Mouse (Mus musculus): Measurements from ENCODE around the gene Mxi1. TPM values are rescaled to one million over a fixed set of nuclear protein-coding genes. Genes with fewer than 3 reads are reported as not detected.

Mxi1 gene
- total RNA-seq, 1 experiment = 20.1 TPM

DNA sequence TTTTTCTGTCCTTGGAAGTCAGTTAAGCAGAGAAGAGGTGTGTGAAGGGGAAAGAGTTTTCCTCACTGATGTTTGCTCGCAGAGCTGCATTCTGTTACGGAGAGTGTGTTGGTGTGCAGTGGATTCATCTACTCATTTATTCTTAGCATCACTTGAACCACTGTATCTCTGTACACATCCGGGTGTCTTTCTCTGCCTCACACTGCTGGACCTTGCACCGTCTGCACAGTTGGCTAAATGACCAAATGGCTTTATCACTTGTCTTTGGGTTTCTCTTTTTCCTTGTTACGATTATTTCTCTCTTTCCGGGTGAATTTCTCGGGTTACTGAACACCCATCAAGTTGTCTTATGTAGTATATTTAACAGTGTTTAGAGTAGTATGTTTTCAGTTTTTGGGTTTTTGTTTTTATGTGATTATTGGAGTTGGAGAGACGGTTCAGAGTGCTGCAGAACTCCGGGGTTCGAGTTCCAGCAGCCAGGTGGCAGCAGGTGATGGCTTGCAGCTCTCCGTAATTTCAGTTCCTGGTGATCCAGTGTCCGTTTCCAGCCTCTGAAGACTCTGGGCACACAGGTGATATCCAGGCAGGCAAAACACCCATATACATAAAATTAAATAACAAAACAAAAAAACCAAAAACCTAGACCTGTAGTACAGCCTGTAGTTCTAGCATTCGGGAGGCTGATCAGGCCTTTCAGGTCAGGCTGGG is 33.0 kb downstream of the Mxi1 start:
- peaks cover 6% of the 10 kb centered on the region; the same call in 1 of the 2 replicates for H3K36me3 ChIP-seq (ENCODE audit: control insufficient read depth, insufficient read depth, low read length, poor library complexity, severe bottlenecking)
- H3K27ac ChIP-seq (ENCODE audit: insufficient read depth, low read depth, low read length, poor library complexity, severe bottlenecking) = no peak overlapping the region
- no peak overlapping the region for H3K4me3 ChIP-seq (ENCODE audit: insufficient read depth in 1 of 2, low read depth in 1 of 2, low read length in 2 of 2, poor library complexity in 1 of 2, severe bottlenecking in 1 of 2)
- no peak overlapping the region for H3K9ac ChIP-seq (ENCODE audit: insufficient read depth, low read depth, low read length, poor library complexity, severe bottlenecking)
- H3K4me1 ChIP-seq (ENCODE audit: control insufficient read depth in 2 of 2, insufficient read depth in 2 of 2, low read length in 2 of 2, poor library complexity in 1 of 2) = no peaks in the 10 kb centered on the region
- in situ Hi-C loops (cut with MboI; ENCODE audit: low sequenced_read_pairs in 2 of 2, unreplicated experiment in 2 of 2) = no loop called here
- DNase-seq (ENCODE audit: low read depth, low spot score) = no peak
- no peaks in the 10 kb centered on the region for H3K9me3 ChIP-seq (ENCODE audit: control insufficient read depth, insufficient read depth, low read depth, low read length)
- TF ChIP-seq MAFK (IDR thresholded peaks at IDR 0.05; ENCODE audit: insufficient read depth, low read depth, low read length) = no peak
- no peak for TF ChIP-seq ZC3H11A (IDR thresholded peaks at IDR 0.05; ENCODE audit: borderline replicate concordance, low read depth, low read length)
- no peak for TF ChIP-seq HCFC1 (IDR thresholded peaks at IDR 0.05; ENCODE audit: borderline replicate concordance, insufficient read depth, low read length)
- TF ChIP-seq CHD2 (IDR thresholded peaks at IDR 0.05; ENCODE audit: low read depth, low read length) = no peak
- no peak for TF ChIP-seq ZNF384 (IDR thresholded peaks at IDR 0.05; ENCODE audit: low read depth, low read length)

DNA sequence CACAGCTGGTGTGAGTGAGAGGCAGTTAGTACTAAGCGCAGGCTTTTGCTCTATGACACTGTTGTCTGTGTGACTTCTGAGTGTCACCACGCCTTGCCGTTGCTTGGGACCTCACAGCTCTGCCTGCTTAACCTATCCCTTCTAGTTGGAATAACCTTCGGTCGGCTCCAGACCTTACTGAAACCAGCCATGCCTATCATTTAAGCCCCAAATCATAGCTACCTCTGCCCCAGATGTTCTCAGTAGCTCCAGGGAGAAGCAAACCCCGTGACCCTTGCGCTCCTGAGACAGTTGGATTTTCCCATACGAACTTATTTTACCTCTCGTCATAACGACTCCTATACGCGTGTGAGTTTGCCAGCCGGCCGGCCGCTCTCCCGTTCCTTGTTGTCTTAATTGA is 33.7 kb downstream of the Mxi1 start:
- no peak for DNase-seq (ENCODE audit: low read depth, low spot score)
- in situ Hi-C loops (cut with MboI; ENCODE audit: low sequenced_read_pairs in 2 of 2, unreplicated experiment in 2 of 2) = no loop called here
- TF ChIP-seq CHD2 (IDR thresholded peaks at IDR 0.05; ENCODE audit: low read depth, low read length) (no peak), MAFK (IDR thresholded peaks at IDR 0.05; ENCODE audit: insufficient read depth, low read depth, low read length) (no peak), HCFC1 (IDR thresholded peaks at IDR 0.05; ENCODE audit: borderline replicate concordance, insufficient read depth, low read length) (no peak), ZNF384 (IDR thresholded peaks at IDR 0.05; ENCODE audit: low read depth, low read length) (no peak), ZC3H11A (IDR thresholded peaks at IDR 0.05; ENCODE audit: borderline replicate concordance, low read depth, low read length) (no peak)

DNA sequence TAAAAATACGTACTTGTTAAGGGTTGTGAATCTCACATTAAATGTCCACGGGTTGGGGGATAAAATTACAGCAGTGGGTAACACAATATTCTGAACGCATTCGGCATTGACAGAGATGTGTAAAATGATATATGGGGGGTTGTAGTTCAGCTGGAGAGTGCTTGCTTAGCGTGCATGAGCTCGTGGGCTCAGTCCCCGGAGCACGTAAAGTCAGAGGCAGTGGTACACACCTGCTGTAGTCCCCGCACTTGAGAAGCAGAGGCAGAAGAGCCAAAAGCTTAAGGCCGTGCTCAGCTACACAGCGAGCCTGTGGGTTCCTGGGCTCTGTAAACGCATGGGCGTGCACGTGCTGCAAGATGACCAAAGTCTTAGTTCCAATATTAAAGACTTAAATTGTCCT is 35.4 kb downstream of the Mxi1 start:
- Histone ChIP-seq H3K9ac (ENCODE audit: insufficient read depth, low read depth, low read length, poor library complexity, severe bottlenecking) (no peak overlapping the region), H3K4me3 (ENCODE audit: insufficient read depth in 1 of 2, low read depth in 1 of 2, low read length in 2 of 2, poor library complexity in 1 of 2, severe bottlenecking in 1 of 2) (no peak overlapping the region), H3K27ac (ENCODE audit: insufficient read depth, low read depth, low read length, poor library complexity, severe bottlenecking) (no peak overlapping the region), H3K4me1 (ENCODE audit: control insufficient read depth in 2 of 2, insufficient read depth in 2 of 2, low read length in 2 of 2, poor library complexity in 1 of 2) (no peaks in the 10 kb centered on the region), H3K9me3 (ENCODE audit: control insufficient read depth, insufficient read depth, low read depth, low read length) (no peaks in the 10 kb centered on the region), H3K36me3 (ENCODE audit: control insufficient read depth, insufficient read depth, low read length, poor library complexity, severe bottlenecking) (peaks cover 6% of the 10 kb centered on the region; the same call in 1 of the 2 replicates)
- TF ChIP-seq ZNF384 (IDR thresholded peaks at IDR 0.05; ENCODE audit: low read depth, low read length) (no peak), CHD2 (IDR thresholded peaks at IDR 0.05; ENCODE audit: low read depth, low read length) (no peak), HCFC1 (IDR thresholded peaks at IDR 0.05; ENCODE audit: borderline replicate concordance, insufficient read depth, low read length) (no peak), ZC3H11A (IDR thresholded peaks at IDR 0.05; ENCODE audit: borderline replicate concordance, low read depth, low read length) (no peak), MAFK (IDR thresholded peaks at IDR 0.05; ENCODE audit: insufficient read depth, low read depth, low read length) (no peak)
- DNase-seq (ENCODE audit: low read depth, low spot score) = no peak
- in situ Hi-C loops (cut with MboI; ENCODE audit: low sequenced_read_pairs in 2 of 2, unreplicated experiment in 2 of 2) = no loop called here

More for the DNA sequence above, 33.7 kb downstream of the Mxi1 start:
- no peak overlapping the region for H3K27ac ChIP-seq (ENCODE audit: insufficient read depth, low read depth, low read length, poor library complexity, severe bottlenecking)
- H3K9ac ChIP-seq (ENCODE audit: insufficient read depth, low read depth, low read length, poor library complexity, severe bottlenecking) = no peak overlapping the region; the same call in 1 of the 2 replicates
- H3K9me3 ChIP-seq (ENCODE audit: control insufficient read depth, insufficient read depth, low read depth, low read length) = no peaks in the 10 kb centered on the region
- no peak overlapping the region for H3K4me3 ChIP-seq (ENCODE audit: insufficient read depth in 1 of 2, low read depth in 1 of 2, low read length in 2 of 2, poor library complexity in 1 of 2, severe bottlenecking in 1 of 2)
- H3K4me1 ChIP-seq (ENCODE audit: control insufficient read depth in 2 of 2, insufficient read depth in 2 of 2, low read length in 2 of 2, poor library complexity in 1 of 2) = no peaks in the 10 kb centered on the region
- peaks cover 6% of the 10 kb centered on the region; the same call in 1 of the 2 replicates for H3K36me3 ChIP-seq (ENCODE audit: control insufficient read depth, insufficient read depth, low read length, poor library complexity, severe bottlenecking)

DNA sequence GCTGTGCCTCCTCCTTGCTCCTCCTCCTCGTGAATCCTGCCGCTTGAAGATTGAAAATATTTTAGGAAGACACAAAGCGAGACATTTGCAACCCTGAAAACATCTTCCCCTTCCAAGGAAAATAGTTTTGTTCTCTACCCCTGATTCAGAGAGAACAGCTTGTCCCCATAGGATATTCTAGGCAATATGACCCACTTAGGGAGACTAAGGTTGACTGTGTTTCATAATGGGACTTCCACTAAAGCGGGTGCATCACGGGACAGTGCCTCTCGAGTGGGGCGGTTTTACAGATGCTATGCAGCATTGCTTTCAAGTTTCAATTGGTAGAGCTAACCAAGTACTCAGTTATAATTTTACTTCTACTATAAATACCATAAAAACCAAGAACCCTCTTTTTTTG is 43.5 kb downstream of the Mxi1 start:
- Histone ChIP-seq H3K27ac (ENCODE audit: insufficient read depth, low read depth, low read length, poor library complexity, severe bottlenecking) (no peak overlapping the region), H3K4me1 (ENCODE audit: control insufficient read depth in 2 of 2, insufficient read depth in 2 of 2, low read length in 2 of 2, poor library complexity in 1 of 2) (peaks cover 0 to 2% of the 10 kb centered on the region in 2 experiments; a peak in 1 of 4 replicates), H3K4me3 (ENCODE audit: insufficient read depth in 1 of 2, low read depth in 1 of 2, low read length in 2 of 2, poor library complexity in 1 of 2, severe bottlenecking in 1 of 2) (no peak overlapping the region), H3K36me3 (ENCODE audit: control insufficient read depth, insufficient read depth, low read length, poor library complexity, severe bottlenecking) (peaks cover 8% of the 10 kb centered on the region; the same call in 1 of the 2 replicates), H3K9me3 (ENCODE audit: control insufficient read depth, insufficient read depth, low read depth, low read length) (no peaks in the 10 kb centered on the region), H3K9ac (ENCODE audit: insufficient read depth, low read depth, low read length, poor library complexity, severe bottlenecking) (no peak overlapping the region)
- no peak for TF ChIP-seq ZNF384 (IDR thresholded peaks at IDR 0.05; ENCODE audit: low read depth, low read length)
- TF ChIP-seq MAFK (IDR thresholded peaks at IDR 0.05; ENCODE audit: insufficient read depth, low read depth, low read length) = no peak
- no peak for TF ChIP-seq CHD2 (IDR thresholded peaks at IDR 0.05; ENCODE audit: low read depth, low read length)
- in situ Hi-C loops (cut with MboI; ENCODE audit: low sequenced_read_pairs in 2 of 2, unreplicated experiment in 2 of 2) = no loop called here
- no peak for DNase-seq (ENCODE audit: low read depth, low spot score)

All from ES-E14 (cell line).